Mouse (Mus musculus) MEL (cell line): ENCODE measurements around the gene Smarcd2. TPM values are rescaled to one million over a fixed set of nuclear protein-coding genes. Genes with fewer than 3 reads are reported as not detected.

Experiments used
- DNase-seq: peaks from one replicate; pipeline ENCODE4 v3.0.0; 2011; ENCODE audit warnings: low read depth, low spot score
- H3K27ac ChIP-seq: 2 replicates; pipeline ENCODE4 v1.5.1; 2012; ENCODE audit warnings: low read depth, mild to moderate bottlenecking, control low read depth, low read length, moderate library complexity; ENCODE audit not compliant: control insufficient read depth
- H3K27me3 ChIP-seq, 2 experiments: fragments of 150-350 bp in 1 of 2; sonication (generic) in 1 of 2; 2 replicates each; pipeline ENCODE4 v1.6.1; 2012; ENCODE audit warnings: low read length in 2 of 2, mild to moderate bottlenecking in 2 of 2, improper control_type of control experiment in 1 of 2, moderate library complexity in 1 of 2; ENCODE audit not compliant: insufficient read depth in 2 of 2, control insufficient read depth in 1 of 2
- H3K36me3 ChIP-seq, 2 experiments: 2 replicates each; pipeline ENCODE4 v1.6.1; 2012 to 2014; ENCODE audit warnings: low read length in 2 of 2, improper control_type of control experiment in 1 of 2, inconsistent platforms in 1 of 2, mild to moderate bottlenecking in 1 of 2; ENCODE audit not compliant: insufficient read depth in 2 of 2, control insufficient read depth in 1 of 2
- H3K4me1 ChIP-seq, 2 experiments: fragments of 150-350 bp in 1 of 2; sonication (generic) in 1 of 2; 2 replicates each; pipeline ENCODE4 v1.6.1; 2012; ENCODE audit warnings: low read length in 2 of 2, improper control_type of control experiment in 1 of 2, mild to moderate bottlenecking in 1 of 2; ENCODE audit not compliant: insufficient read depth in 2 of 2, control insufficient read depth in 1 of 2
- H3K4me3 ChIP-seq, 2 experiments: fragments of 150-350 bp in 1 of 2; sonication (generic) in 1 of 2; 2 replicates each; pipeline ENCODE4 v1.5.1; 2012; ENCODE audit warnings: low read depth in 2 of 2, low read length in 2 of 2, mild to moderate bottlenecking in 2 of 2, moderate library complexity in 2 of 2, control low read depth in 1 of 2, improper control_type of control experiment in 1 of 2; ENCODE audit not compliant: control insufficient read depth in 1 of 2, insufficient read depth in 1 of 2
- H3K79me2 ChIP-seq: 2 replicates; pipeline ENCODE4 v1.6.1; 2012; ENCODE audit warnings: mild to moderate bottlenecking, low read length, moderate library complexity; ENCODE audit not compliant: control insufficient read depth, poor library complexity, insufficient read depth
- H3K9ac ChIP-seq: 2 replicates; pipeline ENCODE4 v1.6.1; 2012; ENCODE audit warnings: low read depth, mild to moderate bottlenecking, control low read depth, low read length, moderate library complexity; ENCODE audit not compliant: control insufficient read depth, poor library complexity, severe bottlenecking
- H3K9me3 ChIP-seq: fragments of 150-350 bp; sonication (generic); replicated peaks from 2 replicates; pipeline ENCODE4 v1.6.1; 2012; ENCODE audit warnings: mild to moderate bottlenecking, low read length, improper control_type of control experiment, moderate library complexity; ENCODE audit not compliant: insufficient read depth
- CHD1 ChIP-seq: IDR thresholded peaks from 2 replicates; pipeline ENCODE4 v1.6.1; 2012; ENCODE audit warnings: low read depth, mild to moderate bottlenecking, inconsistent platforms, low read length, improper control_type of control experiment
- CHD2 ChIP-seq: IDR thresholded peaks from 2 replicates; pipeline ENCODE4 v1.6.1; 2011; ENCODE audit warnings: low read length, improper control_type of control experiment
- E2F4 ChIP-seq: IDR thresholded peaks from 2 replicates; pipeline ENCODE4 v1.6.1; 2011; ENCODE audit warnings: low read depth, low read length, improper control_type of control experiment, borderline replicate concordance
- ETS1 ChIP-seq: IDR thresholded peaks from 2 replicates; pipeline ENCODE4 v1.6.1; 2012; ENCODE audit warnings: low read depth, mild to moderate bottlenecking, inconsistent platforms, low read length, improper control_type of control experiment, moderate library complexity
- GATA1 ChIP-seq: IDR thresholded peaks from 2 replicates; pipeline ENCODE4 v1.6.1; 2011; ENCODE audit warnings: low read depth, low read length, improper control_type of control experiment
- HCFC1 ChIP-seq: IDR thresholded peaks from 2 replicates; pipeline ENCODE4 v1.6.1; 2012; ENCODE audit warnings: low read depth, mild to moderate bottlenecking, inconsistent platforms, low read length, improper control_type of control experiment, moderate library complexity
- JUND ChIP-seq: IDR thresholded peaks from 2 replicates; pipeline ENCODE4 v1.6.1; 2011; ENCODE audit warnings: low read depth, mild to moderate bottlenecking, improper control_type of control experiment, low read length
- MAX ChIP-seq: IDR thresholded peaks from 2 replicates; pipeline ENCODE4 v1.6.1; 2011; ENCODE audit warnings: low read length, improper control_type of control experiment
- MEF2A ChIP-seq: IDR thresholded peaks from 2 replicates; pipeline ENCODE4 v1.6.1; 2014; ENCODE audit warnings: low read depth, mild to moderate bottlenecking, inconsistent platforms, low read length, improper control_type of control experiment; ENCODE audit not compliant: poor library complexity, insufficient replicate concordance, severe bottlenecking; ENCODE audit errors: extremely low read depth
- NELFE ChIP-seq: IDR thresholded peaks from 2 replicates; pipeline ENCODE4 v1.6.1; 2011; ENCODE audit warnings: low read depth, low read length, improper control_type of control experiment
- POLR2A ChIP-seq, 2 experiments: IDR thresholded peaks; 2 replicates each; pipeline ENCODE4 v1.6.1; 2011 to 2012; ENCODE audit warnings: low read length in 2 of 2, mild to moderate bottlenecking in 2 of 2, control low read depth in 1 of 2, improper control_type of control experiment in 1 of 2, low read depth in 1 of 2, moderate library complexity in 1 of 2; ENCODE audit not compliant: control insufficient read depth in 1 of 2, insufficient read depth in 1 of 2, poor library complexity in 1 of 2
- POLR2AphosphoS2 ChIP-seq: IDR thresholded peaks from 2 replicates; pipeline ENCODE4 v1.6.1; 2011; ENCODE audit warnings: low read length, improper control_type of control experiment
- SIN3A ChIP-seq: IDR thresholded peaks from 2 replicates; pipeline ENCODE4 v1.6.1; 2012; ENCODE audit warnings: low read length, improper control_type of control experiment, inconsistent platforms
- SMC3 ChIP-seq: IDR thresholded peaks from 2 replicates; pipeline ENCODE4 v1.6.1; 2011; ENCODE audit warnings: low read depth, low read length, improper control_type of control experiment
- TAL1 ChIP-seq: IDR thresholded peaks from 2 replicates; pipeline ENCODE4 v1.6.1; 2012; ENCODE audit warnings: mild to moderate bottlenecking, inconsistent platforms, low read length, moderate library complexity, mixed read lengths
- TBP ChIP-seq: IDR thresholded peaks from 2 replicates; pipeline ENCODE4 v1.8.0; 2011; ENCODE audit warnings: low read depth, low read length, improper control_type of control experiment
- TCF12 ChIP-seq: IDR thresholded peaks from 2 replicates; pipeline ENCODE4 v1.6.1; 2014; ENCODE audit warnings: low read depth, mild to moderate bottlenecking, inconsistent platforms, low read length, improper control_type of control experiment, moderate library complexity
- USF1 ChIP-seq: IDR thresholded peaks from 2 replicates; pipeline ENCODE4 v1.6.1; 2014; ENCODE audit warnings: low read depth, mild to moderate bottlenecking, inconsistent platforms, low read length, improper control_type of control experiment, moderate library complexity
- USF2 ChIP-seq, 2 experiments: IDR thresholded peaks; 2 replicates each; pipeline ENCODE4 v1.6.1; 2011 to 2012; ENCODE audit warnings: improper control_type of control experiment in 2 of 2, low read length in 2 of 2, borderline replicate concordance in 1 of 2, inconsistent platforms in 1 of 2, low read depth in 1 of 2, mild to moderate bottlenecking in 1 of 2; ENCODE audit not compliant: insufficient read depth in 1 of 2
- ZKSCAN1 ChIP-seq: IDR thresholded peaks from 2 replicates; pipeline ENCODE4 v1.6.1; 2012; ENCODE audit warnings: low read depth, mild to moderate bottlenecking, inconsistent platforms, low read length, improper control_type of control experiment, moderate library complexity
- ZMIZ1 ChIP-seq: IDR thresholded peaks from 2 replicates; pipeline ENCODE4 v1.6.1; 2012; ENCODE audit warnings: low read depth, mild to moderate bottlenecking, inconsistent platforms, low read length, improper control_type of control experiment, moderate library complexity
- ZNF384 ChIP-seq: IDR thresholded peaks from 2 replicates; pipeline ENCODE4 v1.6.1; 2012; ENCODE audit warnings: low read depth, mild to moderate bottlenecking, inconsistent platforms, low read length, improper control_type of control experiment
- polyA plus RNA-seq, 2 experiments: library from polyadenylated mRNA; stranded (reverse) in 1 of 2; unstranded in 1 of 2; fragments of >175 nt in 1 of 2; fragments of >200 nt in 1 of 2; gene quantifications; 2 replicates each; pipeline versions ENCODE4 v1.2.1 to v1.2.4; 2012; ENCODE audit warnings: low replicate concordance in 2 of 2, low read depth in 1 of 2; ENCODE audit not compliant: insufficient read length in 2 of 2, insufficient read depth in 1 of 2, missing spikeins in 1 of 2
- total RNA-seq: library from RNA; depleted of rRNA; stranded (reverse); fragments of 300-350 nt; gene quantifications from 2 replicates; pipeline ENCODE4 v1.2.3, GENCODE M21; 2012

Gene Smarcd2
- total and polyA plus RNA-seq, 3 experiments, result 123 to 131 TPM; not detected in 1

DNA sequence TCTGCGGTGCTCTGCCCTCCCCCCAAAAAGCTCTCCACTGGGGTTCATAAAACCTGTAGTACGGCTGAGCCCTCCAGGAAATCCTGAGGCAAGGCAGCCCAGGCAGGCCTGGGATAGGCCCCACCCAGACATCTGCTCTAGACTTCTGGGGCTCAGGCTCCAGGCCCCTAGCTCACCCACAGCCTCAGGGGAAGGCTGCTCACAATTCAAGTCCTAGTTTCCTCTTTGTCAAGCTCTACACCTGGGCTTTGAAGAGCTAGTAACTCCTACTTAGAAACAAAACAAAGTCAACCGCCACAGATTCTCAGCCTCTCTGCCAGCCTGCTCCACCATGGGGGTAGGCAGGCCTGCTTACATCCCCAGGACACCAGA is 3.7 kb downstream of the Smarcd2 start:
- no peak overlapping the region for H3K4me3 ChIP-seq
- H3K9ac ChIP-seq, result no peak overlapping the region
- peaks cover 0 to 28% of the 10 kb centered on the region in 2 experiments; a peak in 3 of 4 replicates for H3K4me1 ChIP-seq
- DNase-seq, result no peak
- H3K27me3 ChIP-seq, result no peaks in the 10 kb centered on the region
- peaks cover 43% of the 10 kb centered on the region for H3K79me2 ChIP-seq
- H3K9me3 ChIP-seq, result no peaks in the 10 kb centered on the region
- TF ChIP-seq MEF2A (no peak), GATA1 (no peak), POLR2AphosphoS2 (no peak), USF2 (IDR thresholded peaks at IDR 0.05; ENCODE audit: borderline replicate concordance in 1 of 2, insufficient read depth in 1 of 2, low read depth in 1 of 2, low read length in 2 of 2) (no peak), CHD2 (no peak), SIN3A (no peak), CHD1 (no peak), TAL1 (no peak), NELFE (no peak), TBP (no peak), ZKSCAN1 (no peak), USF1 (no peak), ZNF384 (no peak), E2F4 (no peak), TCF12 (no peak), JUND (no peak), POLR2A (IDR thresholded peaks at IDR 0.05; ENCODE audit: control insufficient read depth in 1 of 2, insufficient read depth in 1 of 2, low read depth in 1 of 2, low read length in 2 of 2, poor library complexity in 1 of 2) (no peak), MAX (no peak), ZMIZ1 (no peak), HCFC1 (no peak)
- peaks cover 13 to 18% of the 10 kb centered on the region in 2 experiments for H3K36me3 ChIP-seq
- no peak overlapping the region for H3K27ac ChIP-seq

DNA sequence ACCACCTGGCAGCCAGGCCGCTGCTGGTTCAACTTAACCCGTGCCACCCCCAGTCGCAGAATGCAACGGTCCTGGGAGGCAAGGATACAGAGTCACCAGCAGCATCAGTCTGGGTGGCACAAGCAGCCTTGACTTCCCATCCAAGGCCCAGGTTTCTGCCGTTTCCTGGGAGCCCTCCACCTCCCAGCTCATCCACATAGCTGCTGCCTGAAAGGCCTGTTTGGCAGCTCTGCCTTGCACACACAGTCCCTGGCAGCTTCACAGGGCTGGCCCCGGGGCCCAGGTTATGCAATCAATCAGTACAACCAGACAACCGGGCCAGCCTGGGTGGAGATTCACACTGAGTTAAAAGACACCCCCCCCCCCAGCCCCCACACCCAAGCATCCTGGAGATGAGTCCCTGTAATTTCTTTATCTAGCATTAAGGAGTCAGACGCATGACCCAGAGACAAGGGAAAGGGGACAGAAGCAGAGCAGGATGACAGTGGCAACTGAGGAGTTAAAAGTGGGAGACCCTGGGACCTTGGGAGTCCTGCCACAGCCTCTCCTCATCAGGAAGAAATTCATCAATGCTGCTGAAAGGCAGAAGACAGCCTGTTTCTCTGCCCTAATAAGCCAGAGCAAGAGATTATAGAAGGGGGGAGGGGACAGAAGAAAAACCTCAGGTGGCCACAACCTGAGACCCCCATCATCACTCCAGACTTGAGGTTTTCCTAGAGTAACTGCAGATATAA is 4.3 kb downstream of the Smarcd2 start:
- Histone ChIP-seq H3K9me3 (no peaks in the 10 kb centered on the region), H3K4me3 (no peak overlapping the region), H3K27ac (no peak overlapping the region), H3K79me2 (peaks cover 43% of the 10 kb centered on the region), H3K4me1 (peaks cover 0 to 24% of the 10 kb centered on the region in 2 experiments; a peak in 3 of 4 replicates), H3K9ac (no peak overlapping the region), H3K36me3 (peaks cover 13 to 23% of the 10 kb centered on the region in 2 experiments), H3K27me3 (no peaks in the 10 kb centered on the region)
- no peak for DNase-seq
- TF ChIP-seq ZMIZ1, result no peak
- TF ChIP-seq ETS1, result no peak
- TF ChIP-seq SMC3, result no peak
- TF ChIP-seq POLR2AphosphoS2, result no peak
- TF ChIP-seq JUND, result no peak
